Mouse (Mus musculus): ENCODE data around the gene Rrm2. TPM values are rescaled to one million over a fixed set of nuclear protein-coding genes. Genes with fewer than 3 reads are reported as not detected.
"Not testable (repeated sequence)": the region's sequence is repeated elsewhere in the genome, so short reads cannot be mapped to it uniquely, and the experiment has no call there.

Gene Rrm2
- polyA plus RNA-seq, 1 experiment, result 5.9 TPM

- WGBS, result 13% methylated on average over 2 of the region's 2 CpGs
- H3K36me3 ChIP-seq (ENCODE audit: control insufficient read depth, insufficient read depth, low read length), result no peaks in the 10 kb centered on the region
- H3K27ac ChIP-seq (ENCODE audit: insufficient read depth, low read depth, low read length), result no peak overlapping the region
- H3K4me1 ChIP-seq (ENCODE audit: control insufficient read depth, insufficient read depth, insufficient read length, low read length), result no peaks in the 10 kb centered on the region; the same call in none of the 2 replicates
- H3K4me3 ChIP-seq (ENCODE audit: low read depth, low read length), result no peak overlapping the region
- TF ChIP-seq POLR2A (IDR thresholded peaks at IDR 0.05; ENCODE audit: low read depth, low read length) (no peak), CTCF (IDR thresholded peaks at IDR 0.05; ENCODE audit: extremely low read depth, insufficient read length, insufficient replicate concordance, low read depth, low read length) (no peak)
- no peaks in the 10 kb centered on the region for H3K27me3 ChIP-seq (ENCODE audit: control insufficient read depth, insufficient read depth, low read length)
These were observed 16.3 kb downstream of the Rrm2 start for GRCm38 (mm10) chr12:24724369-24724768.

GRCm38 (mm10) chr12:24734828-24735394 is 26.9 kb downstream of the Rrm2 start:
- no peak overlapping the region for H3K4me3 ChIP-seq (ENCODE audit: low read depth, low read length)
- H3K4me1 ChIP-seq (ENCODE audit: control insufficient read depth, insufficient read depth, insufficient read length, low read length), result peaks cover 3% of the 10 kb centered on the region; the same call in 1 of the 2 replicates
- no peaks in the 10 kb centered on the region for H3K36me3 ChIP-seq (ENCODE audit: control insufficient read depth, insufficient read depth, low read length)
- TF ChIP-seq CTCF (IDR thresholded peaks at IDR 0.05; ENCODE audit: extremely low read depth, insufficient read length, insufficient replicate concordance, low read depth, low read length) (no peak), POLR2A (IDR thresholded peaks at IDR 0.05; ENCODE audit: low read depth, low read length) (no peak)
- no peaks in the 10 kb centered on the region for H3K27me3 ChIP-seq (ENCODE audit: control insufficient read depth, insufficient read depth, low read length)
- WGBS, result 26% methylated on average over 13 of the region's 13 CpGs
- no peak overlapping the region for H3K27ac ChIP-seq (ENCODE audit: insufficient read depth, low read depth, low read length)

- H3K4me3 ChIP-seq (ENCODE audit: low read depth, low read length), result no peak overlapping the region
These were observed 28.9 kb downstream of the Rrm2 start for GRCm38 (mm10) chr12:24736956-24737355.

GRCm38 (mm10) chr12:24739963-24740362 is 31.9 kb downstream of the Rrm2 start:
- WGBS, result 50% methylated on average over 1 of the region's 1 CpGs
- Histone ChIP-seq H3K36me3 (ENCODE audit: control insufficient read depth, insufficient read depth, low read length) (no peaks in the 10 kb centered on the region), H3K27ac (ENCODE audit: insufficient read depth, low read depth, low read length) (no peak overlapping the region), H3K27me3 (ENCODE audit: control insufficient read depth, insufficient read depth, low read length) (no peaks in the 10 kb centered on the region), H3K4me3 (ENCODE audit: low read depth, low read length) (no peak overlapping the region), H3K4me1 (ENCODE audit: control insufficient read depth, insufficient read depth, insufficient read length, low read length) (no peaks in the 10 kb centered on the region)
- TF ChIP-seq POLR2A (IDR thresholded peaks at IDR 0.05; ENCODE audit: low read depth, low read length) (no peak), CTCF (IDR thresholded peaks at IDR 0.05; ENCODE audit: extremely low read depth, insufficient read length, insufficient replicate concordance, low read depth, low read length) (no peak)

More at GRCm38 (mm10) chr12:24736956-24737355, 28.9 kb downstream of the Rrm2 start:
- H3K27me3 ChIP-seq (ENCODE audit: control insufficient read depth, insufficient read depth, low read length), result no peaks in the 10 kb centered on the region
- WGBS, result 88% methylated on average over 2 of the region's 2 CpGs
- TF ChIP-seq POLR2A (IDR thresholded peaks at IDR 0.05; ENCODE audit: low read depth, low read length) (no peak), CTCF (IDR thresholded peaks at IDR 0.05; ENCODE audit: extremely low read depth, insufficient read length, insufficient replicate concordance, low read depth, low read length) (no peak)
- H3K36me3 ChIP-seq (ENCODE audit: control insufficient read depth, insufficient read depth, low read length), result no peaks in the 10 kb centered on the region
- no peak overlapping the region for H3K27ac ChIP-seq (ENCODE audit: insufficient read depth, low read depth, low read length)
- H3K4me1 ChIP-seq (ENCODE audit: control insufficient read depth, insufficient read depth, insufficient read length, low read length), result peaks cover 3% of the 10 kb centered on the region; the same call in 1 of the 2 replicates

- not testable (repeated sequence) for H3K27ac ChIP-seq (ENCODE audit: insufficient read depth, low read depth, low read length); H3K36me3 ChIP-seq (ENCODE audit: control insufficient read depth, insufficient read depth, low read length); H3K27me3 ChIP-seq (ENCODE audit: control insufficient read depth, insufficient read depth, low read length); H3K4me1 ChIP-seq (ENCODE audit: control insufficient read depth, insufficient read depth, insufficient read length, low read length); H3K4me3 ChIP-seq (ENCODE audit: low read depth, low read length)
- 81% methylated on average over 6 of the region's 6 CpGs for WGBS
- peak; percentile 16; the same call in 1 of the 2 replicates for TF ChIP-seq CTCF (IDR thresholded peaks at IDR 0.05; ENCODE audit: extremely low read depth, insufficient read length, insufficient replicate concordance, low read depth, low read length)
These were observed 33.5 kb downstream of the Rrm2 start for GRCm38 (mm10) chr12:24741535-24741934.

GRCm38 (mm10) chr12:24744309-24744708 is 36.3 kb downstream of the Rrm2 start:
- Histone ChIP-seq H3K4me3 (ENCODE audit: low read depth, low read length) (no peak overlapping the region), H3K27me3 (ENCODE audit: control insufficient read depth, insufficient read depth, low read length) (no peaks in the 10 kb centered on the region), H3K36me3 (ENCODE audit: control insufficient read depth, insufficient read depth, low read length) (no peaks in the 10 kb centered on the region), H3K4me1 (ENCODE audit: control insufficient read depth, insufficient read depth, insufficient read length, low read length) (no peaks in the 10 kb centered on the region), H3K27ac (ENCODE audit: insufficient read depth, low read depth, low read length) (no peak overlapping the region)
- 83% methylated on average over 1 of the region's 1 CpGs for WGBS
- TF ChIP-seq CTCF (IDR thresholded peaks at IDR 0.05; ENCODE audit: extremely low read depth, insufficient read length, insufficient replicate concordance, low read depth, low read length) (no peak), POLR2A (IDR thresholded peaks at IDR 0.05; ENCODE audit: low read depth, low read length) (no peak)

- no peak overlapping the region for H3K4me3 ChIP-seq (ENCODE audit: low read depth, low read length)
- no peaks in the 10 kb centered on the region for H3K4me1 ChIP-seq (ENCODE audit: control insufficient read depth, insufficient read depth, insufficient read length, low read length)
- TF ChIP-seq CTCF (IDR thresholded peaks at IDR 0.05; ENCODE audit: extremely low read depth, insufficient read length, insufficient replicate concordance, low read depth, low read length), result no peak
- TF ChIP-seq POLR2A (IDR thresholded peaks at IDR 0.05; ENCODE audit: low read depth, low read length), result no peak
- no peaks in the 10 kb centered on the region for H3K36me3 ChIP-seq (ENCODE audit: control insufficient read depth, insufficient read depth, low read length)
- H3K27ac ChIP-seq (ENCODE audit: insufficient read depth, low read depth, low read length), result no peak overlapping the region
- 62% methylated on average over 5 of the region's 5 CpGs for WGBS
- H3K27me3 ChIP-seq (ENCODE audit: control insufficient read depth, insufficient read depth, low read length), result no peaks in the 10 kb centered on the region
These were observed 38.7 kb downstream of the Rrm2 start for GRCm38 (mm10) chr12:24746579-24747296.

Data from small intestine, adult 2 months (tissue).